Mouse (Mus musculus) CH12.LX (cell line): ENCODE data around the gene Psmd14. TPM values are rescaled to one million over a fixed set of nuclear protein-coding genes. Genes with fewer than 3 reads are reported as not detected.

Experiments used
- DNase-seq: peaks from one replicate; pipeline ENCODE4 v3.0.0-alpha.2; 2013; ENCODE audit errors: extremely low read depth
- H3K27ac ChIP-seq: 2 replicates; pipeline ENCODE4 v1.5.1; 2012; ENCODE audit warnings: low read depth, mild to moderate bottlenecking, control low read depth, moderate library complexity; ENCODE audit not compliant: insufficient read depth
- H3K27me3 ChIP-seq: replicated peaks from 2 replicates; pipeline ENCODE3; 2012; ENCODE audit warnings: inconsistent platforms
- H3K36me3 ChIP-seq, 2 experiments: replicated peaks in 1 of 2; 2 replicates each; pipeline versions ENCODE3 to v1.6.1; 2012; ENCODE audit warnings: inconsistent platforms in 1 of 2, low read length in 1 of 2, mild to moderate bottlenecking in 1 of 2, mixed read lengths in 1 of 2, moderate library complexity in 1 of 2; ENCODE audit not compliant: control insufficient read depth in 1 of 2, insufficient read depth in 1 of 2
- H3K4me1 ChIP-seq, 2 experiments: 2 replicates each; pipeline ENCODE4 v1.6.1; 2012; ENCODE audit warnings: inconsistent platforms in 1 of 2, moderate library complexity in 1 of 2; ENCODE audit not compliant: insufficient read depth in 2 of 2, control insufficient read depth in 1 of 2
- H3K4me2 ChIP-seq: 2 replicates; pipeline ENCODE4 v1.6.1; 2012; ENCODE audit warnings: low read depth, mild to moderate bottlenecking, control low read depth; ENCODE audit not compliant: poor library complexity, insufficient read depth, severe bottlenecking
- H3K4me3 ChIP-seq, 3 experiments: fragments of 150-350 bp in 1 of 3; sonication (generic) in 1 of 3; replicated peaks in 1 of 3; 2 replicates each; pipeline versions ENCODE3 to v1.5.1; 2011 to 2012; ENCODE audit warnings: low read depth in 2 of 3, low read length in 2 of 3, mild to moderate bottlenecking in 2 of 3, moderate library complexity in 2 of 3, control low read depth in 1 of 3, improper control_type of control experiment in 1 of 3, inconsistent platforms in 1 of 3, mixed read lengths in 1 of 3; ENCODE audit not compliant: poor library complexity in 1 of 3
- H3K79me2 ChIP-seq: replicated peaks from 2 replicates; pipeline ENCODE4 v1.6.1; 2012; ENCODE audit warnings: mild to moderate bottlenecking, moderate library complexity; ENCODE audit not compliant: control insufficient read depth, poor library complexity, insufficient read depth, severe bottlenecking; ENCODE audit errors: extremely low read depth
- H3K9ac ChIP-seq: 2 replicates; pipeline ENCODE4 v1.6.1; 2012; ENCODE audit warnings: low read depth, mild to moderate bottlenecking, control low read depth, moderate library complexity; ENCODE audit not compliant: insufficient read depth
- H3K9me3 ChIP-seq: replicated peaks from 2 replicates; pipeline ENCODE3; 2012; ENCODE audit warnings: low read length, inconsistent platforms, mixed read lengths
- CHD2 ChIP-seq: IDR thresholded peaks from 2 replicates; pipeline ENCODE4 v1.6.1; 2011; ENCODE audit warnings: low read length, improper control_type of control experiment
- EP300 ChIP-seq: IDR thresholded peaks from 2 replicates; pipeline ENCODE4 v1.6.1; 2011; ENCODE audit warnings: low read length, improper control_type of control experiment
- ETS1 ChIP-seq: conservative IDR thresholded peaks from 2 replicates; pipeline ENCODE4 v1.6.1; 2012; ENCODE audit warnings: low read depth, mild to moderate bottlenecking, inconsistent platforms, low read length, improper control_type of control experiment, moderate library complexity
- HCFC1 ChIP-seq: IDR thresholded peaks from 2 replicates; pipeline ENCODE4 v1.6.1; 2012; ENCODE audit warnings: low read depth, mild to moderate bottlenecking, inconsistent platforms, low read length, improper control_type of control experiment
- IRF4 ChIP-seq: IDR thresholded peaks from 2 replicates; pipeline ENCODE4 v1.6.1; 2014; ENCODE audit warnings: low read depth, mild to moderate bottlenecking, inconsistent platforms, low read length, improper control_type of control experiment
- JUN ChIP-seq: IDR thresholded peaks from 2 replicates; pipeline ENCODE4 v1.6.1; 2011; ENCODE audit warnings: low read depth, mild to moderate bottlenecking, low read length, improper control_type of control experiment, moderate library complexity; ENCODE audit not compliant: insufficient read depth
- KAT2A ChIP-seq: IDR thresholded peaks from 2 replicates; pipeline ENCODE4 v1.6.1; 2012; ENCODE audit warnings: low read length, improper control_type of control experiment, inconsistent platforms; ENCODE audit not compliant: insufficient replicate concordance
- MAX ChIP-seq: IDR thresholded peaks from 2 replicates; pipeline ENCODE4 v1.6.1; 2011; ENCODE audit warnings: low read length, improper control_type of control experiment
- MEF2A ChIP-seq: IDR thresholded peaks from 2 replicates; pipeline ENCODE4 v1.6.1; 2014; ENCODE audit warnings: low read depth, mild to moderate bottlenecking, inconsistent platforms, low read length, improper control_type of control experiment, borderline replicate concordance
- RCOR1 ChIP-seq: conservative IDR thresholded peaks from 2 replicates; pipeline ENCODE4 v1.6.1; 2012; ENCODE audit warnings: low read depth, mild to moderate bottlenecking, inconsistent platforms, low read length, improper control_type of control experiment
- SMC3 ChIP-seq: IDR thresholded peaks from 2 replicates; pipeline ENCODE4 v1.6.1; 2011; ENCODE audit warnings: low read depth, low read length, improper control_type of control experiment
- TBP ChIP-seq: conservative IDR thresholded peaks from 2 replicates; pipeline ENCODE4 v1.6.1; 2011; ENCODE audit warnings: low read depth, low read length, improper control_type of control experiment
- UBTF ChIP-seq: IDR thresholded peaks from 2 replicates; pipeline ENCODE4 v1.6.1; 2012; ENCODE audit warnings: low read depth, mild to moderate bottlenecking, inconsistent platforms, low read length, improper control_type of control experiment, moderate library complexity
- USF1 ChIP-seq: IDR thresholded peaks from 2 replicates; pipeline ENCODE4 v1.6.1; 2014; ENCODE audit warnings: low read depth, mild to moderate bottlenecking, inconsistent platforms, low read length, improper control_type of control experiment
- ZC3H11A ChIP-seq: IDR thresholded peaks from 2 replicates; pipeline ENCODE4 v1.6.1; 2012; ENCODE audit warnings: low read depth, mild to moderate bottlenecking, inconsistent platforms, low read length, improper control_type of control experiment
- ZKSCAN1 ChIP-seq: IDR thresholded peaks from 2 replicates; pipeline ENCODE4 v1.6.1; 2012; ENCODE audit warnings: low read depth, inconsistent platforms, low read length, improper control_type of control experiment, borderline replicate concordance
- ZMIZ1 ChIP-seq: IDR thresholded peaks from 2 replicates; pipeline ENCODE4 v1.6.1; 2012; ENCODE audit warnings: low read depth, mild to moderate bottlenecking, inconsistent platforms, low read length, improper control_type of control experiment
- dilution Hi-C: fragments of 300-500 bp; cut with MboI; formaldehyde crosslinking; loops from 2 replicates; pipeline ENCODE4 v1.14.3; 2020; ENCODE audit warnings: low sequenced_read_pairs; ENCODE audit not compliant: extremely low pct_unique_long_range_greater_than_20kb, extremely low pct_ligation_motif_present
- in situ Hi-C: fragments of 300-500 bp; cut with MboI; formaldehyde crosslinking; loops from 3 replicates; pipeline ENCODE4 v1.14.3; 2019; ENCODE audit warnings: low sequenced_read_pairs, low pct_ligation_motif_present, low pct_unique_long_range_greater_than_20kb, mixed read lengths
- polyA plus RNA-seq: library from polyadenylated mRNA; unstranded; fragments of >175 nt; gene quantifications from 2 replicates; pipeline ENCODE4 v1.2.1, GENCODE M21; 2012; ENCODE audit warnings: low read depth; ENCODE audit not compliant: insufficient read length
- total RNA-seq, 2 experiments: library from RNA; depleted of rRNA; stranded (reverse); fragments of 300-350 nt in 1 of 2; fragments of >200 nt in 1 of 2; gene quantifications; 2 replicates each; pipeline ENCODE4 v1.2.3; 2012 to 2014

Psmd14 gene
- total and polyA plus RNA-seq, 3 experiments, result 159 to 418 (median 267) TPM

- Histone ChIP-seq H3K36me3 (peaks cover 9 to 12% of the 10 kb centered on the region in 2 experiments), H3K27ac (no peak overlapping the region), H3K27me3 (no peaks in the 10 kb centered on the region), H3K9ac (no peak overlapping the region), H3K4me2 (no peak overlapping the region), H3K9me3 (peaks cover 23% of the 10 kb centered on the region), H3K4me1 (peaks cover 0 to 8% of the 10 kb centered on the region in 2 experiments; a peak in 2 of 4 replicates), H3K79me2 (no peaks in the 10 kb centered on the region), H3K4me3 (no peak overlapping the region)
- in situ Hi-C loops, result no loop called here
- DNase-seq, result no peak
- TF ChIP-seq UBTF, result no peak
- dilution Hi-C loops, result no loop called here
These were observed 101.0 kb downstream of the Psmd14 start for GRCm38 (mm10) chr2:61812536-61812935.

GRCm38 (mm10) chr2:61813106-61813505, 101.6 kb downstream of the Psmd14 start:
- H3K9ac ChIP-seq, result no peak overlapping the region
- H3K79me2 ChIP-seq, result no peaks in the 10 kb centered on the region
- peaks cover 9 to 12% of the 10 kb centered on the region in 2 experiments for H3K36me3 ChIP-seq
- DNase-seq, result no peak
- in situ Hi-C loops (no loop called here), dilution Hi-C loops (no loop called here)
- peaks cover 23% of the 10 kb centered on the region for H3K9me3 ChIP-seq
- peaks cover 0 to 8% of the 10 kb centered on the region in 2 experiments; a peak in 2 of 4 replicates for H3K4me1 ChIP-seq
- no peak overlapping the region for H3K4me2 ChIP-seq
- H3K27ac ChIP-seq, result no peak overlapping the region
- TF ChIP-seq ETS1 (no peak), SMC3 (no peak), ZMIZ1 (no peak), JUN (no peak), CHD2 (no peak), ZKSCAN1 (no peak), ZC3H11A (no peak), USF1 (no peak), MEF2A (no peak), HCFC1 (no peak), EP300 (no peak), IRF4 (no peak), RCOR1 (no peak), KAT2A (no peak), MAX (no peak), TBP (no peak)
- no peaks in the 10 kb centered on the region for H3K27me3 ChIP-seq
- H3K4me3 ChIP-seq, result no peak overlapping the region
